Mouse (Mus musculus): ENCODE data around the gene Epb41l2.

Epb41l2 gene

DNA sequence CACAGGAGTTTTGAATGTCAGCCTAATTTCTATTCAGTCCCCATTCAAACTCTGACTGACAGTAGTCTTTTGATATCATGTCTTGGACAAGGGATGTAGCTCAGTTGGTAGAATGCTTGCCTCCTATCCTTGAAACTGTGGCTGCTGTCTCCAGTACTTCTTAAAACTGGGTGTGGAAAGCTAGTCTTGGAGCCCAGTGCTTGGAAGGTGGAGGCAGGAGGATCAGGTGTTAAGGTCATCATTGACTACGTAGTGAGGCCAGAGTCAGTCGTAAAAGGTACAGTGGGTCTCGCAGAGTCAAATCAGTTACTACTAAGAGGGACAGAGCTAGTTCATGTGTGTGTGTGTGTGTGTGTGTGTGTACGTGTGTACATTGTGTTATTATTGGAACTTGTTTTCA lies 39.4 kb downstream of the Epb41l2 start:
- in situ Hi-C loops (cut with MboI, MseI) = no loop called here

- in situ Hi-C loops (cut with MboI, MseI) = no loop called here
These were observed 40.5 kb downstream of the Epb41l2 start for GRCm38 (mm10) chr10:25400076-25400475.

DNA sequence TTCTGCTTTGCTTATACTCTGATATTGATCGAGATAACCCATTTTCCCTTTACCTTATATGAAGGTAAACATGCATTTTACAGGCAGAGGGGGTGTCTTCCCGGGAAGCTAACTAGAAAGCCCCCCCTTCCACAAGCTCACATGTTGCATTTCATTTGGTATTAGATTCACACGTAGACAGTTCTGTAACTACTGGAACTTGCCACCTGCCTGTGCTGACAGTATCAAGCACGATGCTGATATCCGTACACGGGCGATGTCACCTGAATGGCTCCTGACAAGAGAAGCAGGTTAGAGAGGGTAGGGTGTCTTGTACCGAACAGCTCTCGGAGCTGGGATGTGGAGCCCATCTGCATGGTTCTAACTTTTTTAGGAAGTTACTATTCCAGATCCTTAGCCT lies 41.0 kb downstream of the Epb41l2 start:
- in situ Hi-C loops (cut with MboI, MseI) = no loop called here

GRCm38 (mm10) chr10:25401356-25401755 lies 41.8 kb downstream of the Epb41l2 start:
- in situ Hi-C loops (cut with MboI, MseI) = no loop called here

- in situ Hi-C loops (cut with MboI, MseI) = no loop called here
These were observed 43.3 kb downstream of the Epb41l2 start for GRCm38 (mm10) chr10:25402886-25403285.

GRCm38 (mm10) chr10:25403813-25404701 lies 44.5 kb downstream of the Epb41l2 start:
- in situ Hi-C loops (cut with MboI, MseI) = no loop called here

DNA sequence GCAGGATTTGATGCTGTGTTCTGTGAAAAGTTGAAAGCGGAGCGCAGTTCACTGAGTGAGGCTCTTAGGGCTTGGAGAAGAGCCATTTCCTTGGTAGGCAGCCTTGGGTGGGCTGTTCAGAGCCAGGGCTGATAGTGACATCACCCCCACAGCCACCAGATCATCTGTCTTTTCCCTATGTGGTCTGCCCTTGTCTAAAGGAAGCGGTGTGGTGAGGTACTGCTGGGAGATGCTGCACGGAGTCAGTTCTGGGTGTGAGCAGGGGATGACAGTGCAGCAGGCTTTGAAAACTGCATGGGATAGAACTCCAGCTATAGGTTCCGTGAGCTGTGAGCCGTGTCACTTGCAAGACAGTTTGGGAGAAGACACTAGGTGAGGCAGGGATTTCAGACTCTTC lies 45.1 kb downstream of the Epb41l2 start:
- in situ Hi-C loops (cut with MboI, MseI) = loop anchor here (5.0 kb wide), 1 partner anchor 48 kb away; no protein-coding TSS in a partner anchor

- in situ Hi-C loops (cut with MboI, MseI) = loop anchor here (5.0 kb wide), 1 partner anchor 47 kb away; no protein-coding TSS in a partner anchor
These were observed 46.0 kb downstream of the Epb41l2 start for GRCm38 (mm10) chr10:25405551-25405950.

- in situ Hi-C loops (cut with MboI, MseI) = loop anchor here (5.0 kb wide), 1 partner anchor 46 kb away; no protein-coding TSS in a partner anchor
These were observed 47.1 kb downstream of the Epb41l2 start for GRCm38 (mm10) chr10:25406695-25407094.

DNA sequence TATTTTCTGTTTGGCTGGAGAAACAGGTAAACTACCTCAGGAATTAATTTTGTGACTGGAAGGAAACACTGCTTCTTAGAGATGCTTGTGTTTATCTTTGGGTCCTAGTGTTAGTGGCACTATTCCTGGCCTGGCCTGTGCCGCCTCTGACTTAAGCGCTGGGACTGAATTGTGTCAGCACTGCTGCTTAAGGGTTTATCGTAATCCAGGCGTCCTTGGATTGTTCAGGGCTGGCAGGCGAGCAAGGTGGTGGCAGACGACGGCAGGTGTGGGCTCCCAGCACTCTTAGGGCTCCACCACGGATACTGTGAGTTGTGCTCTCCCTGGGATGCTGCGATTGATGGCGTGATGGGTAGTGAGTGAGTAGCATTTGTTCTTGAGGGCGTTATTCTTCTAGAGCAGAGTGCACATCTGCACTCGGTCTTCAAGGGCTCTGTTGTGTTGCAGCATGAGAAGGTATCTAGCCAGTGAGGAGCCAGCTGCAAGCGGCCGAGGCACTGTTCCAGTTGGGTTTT lies 48.6 kb downstream of the Epb41l2 start:
- in situ Hi-C loops (cut with MboI, MseI) = loop anchor here (5.0 kb wide), 1 partner anchor 44 kb away; no protein-coding TSS in a partner anchor

DNA sequence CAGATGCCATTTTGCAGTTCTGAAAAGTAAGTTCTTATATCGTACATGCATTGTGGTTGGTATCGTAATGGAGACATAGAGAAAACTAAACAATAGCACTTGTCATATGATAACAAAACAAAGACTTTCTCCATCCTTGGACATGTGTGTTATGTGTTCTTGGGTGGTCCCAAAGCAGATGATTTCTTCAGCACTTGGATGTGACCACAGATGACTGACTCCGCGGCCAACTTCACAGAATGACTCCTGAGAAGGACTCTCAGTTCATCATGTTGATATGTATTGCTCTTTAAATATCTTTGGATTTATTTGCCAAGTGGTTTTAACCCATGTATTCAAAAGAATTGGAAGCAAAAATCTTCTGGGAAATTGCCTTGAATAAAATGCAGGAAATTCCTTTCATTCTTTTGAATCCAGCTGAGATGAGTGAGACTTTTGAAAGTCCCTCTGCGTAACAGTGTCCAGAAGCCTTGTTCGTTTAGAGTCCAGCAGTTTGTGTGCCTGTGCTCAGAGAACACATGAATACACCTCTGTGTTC lies 52.3 kb downstream of the Epb41l2 start:
- in situ Hi-C loops (cut with MboI, MseI) = loop anchor here (10.0 kb wide), 1 partner anchor 137 kb away; no protein-coding TSS in a partner anchor

- in situ Hi-C loops (cut with MboI, MseI) = loop anchor here (10.0 kb wide), 1 partner anchor 140 kb away; no protein-coding TSS in a partner anchor
These were observed 55.7 kb downstream of the Epb41l2 start for GRCm38 (mm10) chr10:25415188-25415717.

DNA sequence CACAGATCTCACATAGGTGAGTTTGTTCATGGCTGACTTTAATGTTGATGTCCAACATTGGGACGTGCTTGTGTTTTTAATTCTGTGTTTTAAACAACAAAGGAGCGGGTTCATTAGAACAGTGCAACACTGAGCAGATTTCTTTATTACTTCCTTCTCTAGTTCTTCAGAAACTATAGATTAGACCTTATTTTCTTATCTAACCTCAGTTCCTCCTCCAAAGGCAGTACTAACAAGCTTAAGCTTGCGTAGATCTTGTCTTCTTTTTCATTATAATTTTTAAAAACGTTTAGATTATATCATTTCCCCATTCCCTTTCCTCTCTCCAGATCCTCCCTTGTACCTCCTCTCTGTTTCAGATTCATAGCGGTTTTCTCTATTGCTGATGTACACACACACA lies 57.1 kb downstream of the Epb41l2 start:
- in situ Hi-C loops (cut with MboI, MseI) = loop anchor here (10.0 kb wide), 1 partner anchor 142 kb away; no protein-coding TSS in a partner anchor

- in situ Hi-C loops (cut with MboI, MseI) = no loop called here
These were observed 66.5 kb downstream of the Epb41l2 start for GRCm38 (mm10) chr10:25426058-25426457.

- in situ Hi-C loops (cut with MboI, MseI) = no loop called here
These were observed 67.2 kb downstream of the Epb41l2 start for GRCm38 (mm10) chr10:25426814-25427213.

DNA sequence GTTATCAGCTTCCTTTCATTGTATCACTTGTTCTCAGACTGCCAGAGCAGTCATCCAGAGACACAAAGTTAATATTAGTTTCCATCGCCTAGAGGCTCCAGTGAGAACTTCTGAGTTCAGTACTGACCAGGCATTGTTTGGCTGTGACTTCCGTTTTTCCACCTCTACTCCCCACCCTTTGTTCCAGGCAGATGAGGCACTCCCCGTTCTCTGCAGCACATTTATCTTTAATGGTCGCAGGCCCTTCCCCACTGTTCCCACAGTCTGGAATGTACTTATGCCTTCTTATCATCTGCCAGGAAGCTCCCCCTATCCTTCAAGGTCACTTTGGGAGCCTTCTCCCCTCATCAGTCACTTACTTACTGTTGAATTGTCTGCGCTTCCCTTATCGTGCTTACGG lies 67.9 kb downstream of the Epb41l2 start:
- in situ Hi-C loops (cut with MboI, MseI) = no loop called here

DNA sequence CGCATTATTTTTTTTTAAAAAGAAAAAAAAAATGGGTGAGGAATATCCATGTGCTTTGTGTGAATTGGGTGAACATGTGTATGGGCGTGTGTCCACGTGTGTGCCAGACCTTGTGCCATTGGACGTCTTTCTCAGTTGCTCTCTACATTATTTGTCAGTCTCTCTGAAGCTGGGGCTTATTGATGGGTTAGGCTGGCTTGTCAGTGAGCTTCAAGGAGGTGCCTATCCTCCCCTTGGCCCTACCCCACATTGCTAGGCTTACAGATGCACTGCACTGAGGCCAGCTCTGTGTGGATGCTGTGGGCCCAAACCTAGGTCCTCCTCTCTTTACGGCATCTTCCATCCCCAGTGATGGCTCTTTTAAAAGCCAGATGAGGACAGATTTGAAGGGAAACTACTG lies 69.1 kb downstream of the Epb41l2 start:
- in situ Hi-C loops (cut with MboI, MseI) = no loop called here

- in situ Hi-C loops (cut with MboI, MseI) = no loop called here
These were observed 69.7 kb downstream of the Epb41l2 start for GRCm38 (mm10) chr10:25429346-25429745.

- in situ Hi-C loops (cut with MboI, MseI) = no loop called here
These were observed 71.3 kb downstream of the Epb41l2 start for GRCm38 (mm10) chr10:25430862-25431261.

DNA sequence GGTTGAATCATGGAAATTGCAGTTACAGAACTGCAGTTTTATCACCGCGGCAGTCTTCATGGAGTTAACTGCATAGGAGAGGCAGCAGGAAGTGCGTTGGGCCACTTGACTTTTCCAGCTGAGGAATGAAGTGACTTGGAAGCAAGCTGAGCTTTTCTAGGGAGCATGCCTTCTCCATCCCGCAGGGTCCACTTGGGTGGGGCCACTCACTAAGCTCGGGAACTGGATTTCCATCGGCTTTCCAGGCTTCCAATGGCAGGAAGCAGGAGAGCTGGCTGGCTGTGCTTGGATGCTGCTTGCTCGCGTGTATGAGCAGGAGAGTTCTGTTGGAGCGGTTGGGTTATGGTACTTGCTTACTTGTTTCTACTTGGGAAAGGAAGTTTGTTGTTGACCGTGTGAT lies 72.8 kb downstream of the Epb41l2 start:
- in situ Hi-C loops (cut with MboI, MseI) = no loop called here

DNA sequence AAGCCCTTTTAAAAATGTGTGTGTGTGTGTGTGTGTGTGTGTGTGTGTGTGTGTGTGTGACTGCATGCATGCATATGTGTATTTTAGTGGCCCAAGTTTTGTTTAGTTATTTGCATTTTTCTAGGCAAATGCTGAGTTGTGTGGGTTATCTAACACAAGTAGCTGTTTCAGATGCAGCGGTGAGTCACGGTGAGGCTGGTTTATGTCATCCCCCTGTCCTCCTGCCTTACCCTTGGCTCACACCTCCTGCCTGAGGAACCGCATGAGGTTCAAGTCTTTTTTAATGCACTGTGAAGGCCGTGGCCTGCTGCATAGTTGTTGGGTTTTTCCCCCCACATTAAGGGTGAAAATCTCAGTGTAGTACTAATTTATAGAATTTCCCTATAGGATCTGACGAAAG lies 73.3 kb downstream of the Epb41l2 start:
- in situ Hi-C loops (cut with MboI, MseI) = no loop called here

- in situ Hi-C loops (cut with MboI, MseI) = no loop called here
These were observed 73.9 kb downstream of the Epb41l2 start for GRCm38 (mm10) chr10:25433524-25433923.
